Mouse (Mus musculus): ENCODE data around the gene 4931422A03Rik.

GRCm38 (mm10) chr2:104042766-104043165, 14.6 kb upstream of the 4931422A03Rik start:
- TF ChIP-seq CTCF (IDR thresholded peaks at IDR 0.05; ENCODE audit: control insufficient read depth, insufficient read depth, insufficient read length) = no peak
- TF ChIP-seq MAX (IDR thresholded peaks at IDR 0.05) = no peak

Data from C2C12 (cell line).